Mouse (Mus musculus) cerebellum, postnatal 4 days (tissue): Measurements from ENCODE around the gene Map3k7.
"Not testable (repeated sequence)": the region's sequence is repeated elsewhere in the genome, so short reads cannot be mapped to it uniquely, and the experiment has no call there.

Source experiments
- DNase-seq, 2 experiments: peaks; one replicate each; pipeline ENCODE4 v3.0.0; 2022; ENCODE audit warnings: low spot score in 2 of 2, mixed read lengths in 1 of 2

Gene Map3k7

GRCm38 (mm10) chr4:31993386-31993785 is 29.5 kb downstream of the Map3k7 start:
- no peak for DNase-seq

- DNase-seq: no peak
Measured at GRCm38 (mm10) chr4:31993865-31994264, 30.0 kb downstream of the Map3k7 start.

GRCm38 (mm10) chr4:32001498-32001897 is 37.6 kb downstream of the Map3k7 start:
- DNase-seq: no peak

GRCm38 (mm10) chr4:32004773-32005591 is 41.1 kb downstream of the Map3k7 start:
- no peak for DNase-seq

GRCm38 (mm10) chr4:32007174-32007573 is 43.3 kb downstream of the Map3k7 start:
- no peak for DNase-seq

- DNase-seq: no peak
Measured at GRCm38 (mm10) chr4:32008095-32008494, 44.2 kb downstream of the Map3k7 start.

GRCm38 (mm10) chr4:32010808-32011207 is 46.9 kb downstream of the Map3k7 start:
- no peak for DNase-seq

- no peak for DNase-seq
Measured at GRCm38 (mm10) chr4:32011218-32011973, 47.5 kb downstream of the Map3k7 start.

- no peak for DNase-seq
Measured at GRCm38 (mm10) chr4:32021131-32021530, 57.2 kb downstream of the Map3k7 start.

- DNase-seq: no peak
Measured at GRCm38 (mm10) chr4:32022321-32022720, 58.4 kb downstream of the Map3k7 start.

GRCm38 (mm10) chr4:32024170-32024569 is 60.3 kb downstream of the Map3k7 start:
- not testable (repeated sequence) for DNase-seq

GRCm38 (mm10) chr4:32025105-32025504 is 61.2 kb downstream of the Map3k7 start:
- DNase-seq: no peak

GRCm38 (mm10) chr4:32027094-32027493 is 63.2 kb downstream of the Map3k7 start:
- DNase-seq: no peak

- DNase-seq: no peak
Measured at GRCm38 (mm10) chr4:32037267-32037666, 73.4 kb downstream of the Map3k7 start.

GRCm38 (mm10) chr4:32041741-32042452 is 78.0 kb downstream of the Map3k7 start:
- peak in 1 of 2 experiments; percentile 60 for DNase-seq

- no peak for DNase-seq
Measured at GRCm38 (mm10) chr4:32045234-32045633, 81.3 kb downstream of the Map3k7 start.

- no peak for DNase-seq
Measured at GRCm38 (mm10) chr4:32049824-32050223, 85.9 kb downstream of the Map3k7 start.

- DNase-seq: no peak
Measured at GRCm38 (mm10) chr4:32053171-32053570, 89.3 kb downstream of the Map3k7 start.

- peak; percentile 82 to 89 for DNase-seq
Measured at GRCm38 (mm10) chr4:32055151-32056052, 91.5 kb downstream of the Map3k7 start.

GRCm38 (mm10) chr4:32056441-32056840 is 92.5 kb downstream of the Map3k7 start:
- DNase-seq: no peak

GRCm38 (mm10) chr4:32057102-32057501 is 93.2 kb downstream of the Map3k7 start:
- no peak for DNase-seq
